Mouse (Mus musculus): Measurements from ENCODE around the gene Panx2.

- TF ChIP-seq CTCF (IDR thresholded peaks at IDR 0.05; ENCODE audit: insufficient read depth, low read depth, low read length), result no peak
- TF ChIP-seq POLR2A (IDR thresholded peaks at IDR 0.05; ENCODE audit: insufficient read depth, low read depth, low read length), result no peak
Observed at GRCm38 (mm10) chr15:89063001-89063400, 3.5 kb downstream of the Panx2 start.

All from olfactory bulb, adult 2 months (tissue).